Mouse (Mus musculus): Measurements from ENCODE around the gene Helz2.

The Helz2 gene

DNA sequence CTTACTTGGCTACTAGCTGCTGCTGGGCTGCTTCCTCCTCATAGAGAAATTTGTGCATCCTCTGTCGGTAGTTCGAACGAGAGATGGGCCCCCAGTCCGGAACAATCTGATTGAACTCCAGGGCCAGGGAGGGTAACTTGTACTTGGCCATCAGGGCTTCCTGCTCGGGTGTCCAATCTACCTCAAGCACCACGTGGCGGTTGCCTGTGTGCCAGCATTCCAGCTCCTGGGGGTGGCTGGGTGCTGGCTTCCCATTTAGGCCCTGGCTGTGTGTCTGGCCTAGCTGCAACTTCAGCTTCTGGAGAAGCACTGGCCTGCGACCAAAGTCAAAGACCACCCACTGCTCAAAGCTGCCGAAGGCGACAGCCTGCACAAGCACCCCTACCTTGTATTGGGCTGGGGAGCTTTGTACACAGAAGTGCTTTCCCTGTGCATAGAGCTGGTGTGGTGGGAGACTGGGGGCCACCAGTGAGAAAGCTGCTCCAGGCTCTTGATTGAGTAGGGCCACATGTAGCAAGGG lies 3.7 kb downstream of the Helz2 start:
- DNase-seq (ENCODE audit: low spot score in 2 of 2), result peak in 1 of 2 experiments; percentile 58

DNA sequence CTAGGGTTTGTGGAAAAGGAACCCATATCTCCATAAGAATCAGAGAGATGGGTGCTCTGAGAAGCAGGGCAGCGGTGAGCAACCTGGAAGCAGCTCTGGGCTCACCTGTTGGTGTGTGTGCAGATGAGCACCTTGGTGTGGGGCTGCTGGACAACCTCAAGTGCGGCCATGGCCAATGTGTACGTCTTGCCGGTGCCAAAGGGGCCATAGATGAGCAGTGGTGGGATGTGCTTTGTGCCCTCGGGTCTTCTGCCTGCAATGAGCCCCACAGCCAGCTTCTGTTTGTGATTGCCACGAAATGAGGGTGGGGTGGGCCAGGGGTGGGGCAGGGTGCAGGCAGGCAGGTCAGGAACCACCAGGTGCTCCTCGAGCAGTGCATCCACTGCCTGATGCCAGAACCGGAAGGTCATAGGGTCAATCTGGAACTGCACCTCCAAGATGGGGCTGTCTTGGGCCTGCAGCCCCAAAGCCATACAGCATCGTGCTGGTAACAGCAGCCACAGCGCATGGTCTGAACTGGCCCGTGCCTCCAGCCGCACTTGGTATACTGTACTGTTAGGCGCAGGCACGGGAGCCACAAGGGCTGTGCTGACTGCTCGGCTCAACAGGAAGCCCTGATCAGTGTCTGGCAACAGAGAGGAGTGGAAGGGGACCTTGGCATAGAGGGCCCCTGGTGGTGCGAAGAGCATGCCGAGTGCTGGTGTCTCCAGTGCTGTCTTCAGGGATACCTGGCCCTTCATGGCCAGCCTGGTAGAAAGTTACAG lies 4.4 kb downstream of the Helz2 start:
- DNase-seq (ENCODE audit: low spot score in 2 of 2), result peak in 1 of 2 experiments; percentile 61

DNA sequence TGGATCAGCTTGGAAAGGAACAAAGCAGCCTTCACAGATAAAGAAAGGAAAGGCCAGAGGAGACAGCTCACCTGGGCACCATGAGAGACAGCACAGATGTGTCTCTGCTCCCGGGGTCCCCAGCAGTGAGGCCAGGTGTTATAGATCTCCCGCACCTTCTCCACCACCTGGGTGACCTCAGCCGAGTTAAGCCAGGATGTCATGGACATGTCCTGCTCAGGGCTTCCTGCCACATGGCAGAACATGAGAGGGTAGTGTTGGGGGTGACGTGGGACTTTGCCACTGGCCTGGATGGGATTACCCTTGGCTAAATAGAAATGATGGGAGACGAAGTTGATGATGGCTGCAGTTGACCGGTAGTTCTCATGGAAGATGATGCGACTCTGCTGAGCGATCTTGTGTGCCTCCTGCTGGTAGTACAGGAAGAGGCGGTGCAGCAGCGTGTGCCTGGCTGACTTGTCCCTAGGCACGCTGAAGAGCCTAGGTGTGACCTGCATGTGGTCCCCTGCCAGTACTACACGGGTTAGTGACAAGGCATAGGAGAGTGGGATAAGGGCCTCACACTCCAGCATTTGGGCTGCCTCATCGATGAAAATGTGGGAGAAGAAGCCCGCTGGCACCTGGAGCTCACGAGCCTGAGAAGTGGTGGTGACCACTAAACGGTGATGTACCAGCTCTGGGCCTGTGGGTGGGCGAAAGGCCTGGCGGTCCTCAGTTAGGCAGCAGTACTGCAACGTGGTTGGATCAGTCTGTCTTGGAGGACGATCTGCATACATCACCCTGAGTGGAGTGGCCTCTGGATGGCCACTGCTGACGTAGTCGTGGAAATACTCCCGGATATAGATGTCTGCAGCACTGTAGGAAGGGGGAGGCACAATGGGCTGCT lies 5.9 kb downstream of the Helz2 start:
- peak in 1 of 2 experiments; percentile 60 for DNase-seq (ENCODE audit: low spot score in 2 of 2)

GRCm38 (mm10) chr2:181234680-181235079 lies 7.1 kb downstream of the Helz2 start:
- DNase-seq (ENCODE audit: low spot score in 2 of 2), result peak in 1 of 2 experiments; percentile 59

DNA sequence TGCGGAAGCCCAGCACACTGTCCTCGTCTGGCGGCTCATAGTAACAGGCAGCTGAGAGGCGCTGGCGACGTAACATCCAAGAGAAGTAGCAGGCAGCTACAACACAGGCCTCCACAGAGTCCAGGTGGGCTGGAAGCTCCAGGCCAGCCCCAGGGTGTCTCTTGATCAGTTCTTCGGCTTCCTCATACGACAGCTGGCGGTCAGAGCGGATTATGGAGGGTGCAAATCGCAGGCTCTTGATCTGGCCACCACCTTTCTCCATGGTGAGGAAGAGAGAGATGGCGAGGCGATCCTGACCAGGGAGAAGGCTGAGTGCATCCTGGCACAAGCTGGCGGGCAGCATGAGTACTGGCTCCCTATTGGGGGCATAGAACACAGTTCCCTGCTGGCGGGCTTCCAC lies 8.4 kb downstream of the Helz2 start:
- DNase-seq (ENCODE audit: low spot score in 2 of 2), result peak in 1 of 2 experiments; percentile 59

GRCm38 (mm10) chr2:181231171-181231570 lies 10.7 kb downstream of the Helz2 start:
- DNase-seq (ENCODE audit: low spot score in 2 of 2), result no peak

- DNase-seq (ENCODE audit: low spot score in 2 of 2), result no peak
These were observed 13.5 kb downstream of the Helz2 start for GRCm38 (mm10) chr2:181228335-181228734.

GRCm38 (mm10) chr2:181227122-181227521 lies 14.7 kb downstream of the Helz2 start:
- DNase-seq (ENCODE audit: low spot score in 2 of 2), result no peak

DNA sequence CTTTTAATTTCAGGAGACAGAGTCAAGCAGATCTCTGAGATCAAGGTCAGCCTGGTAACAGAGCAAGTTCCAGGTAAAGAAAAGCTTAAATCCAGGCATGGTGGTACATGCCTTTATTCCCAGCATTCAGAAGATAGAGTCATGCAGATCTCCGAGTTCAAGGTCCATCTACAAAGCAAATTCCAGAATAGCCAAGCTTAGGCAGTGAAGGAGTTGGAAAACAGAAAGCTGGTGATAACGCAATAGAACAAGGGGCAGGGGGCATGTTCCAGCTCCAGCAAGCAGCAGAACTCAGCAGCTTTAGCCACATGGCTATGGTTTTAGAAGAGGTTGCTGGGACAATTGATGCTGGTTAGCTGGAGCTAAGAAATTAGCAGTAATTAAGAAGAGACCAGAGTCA lies 16.8 kb downstream of the Helz2 start:
- no peak for DNase-seq (ENCODE audit: low spot score in 2 of 2)

GRCm38 (mm10) chr2:181220361-181220760 lies 21.5 kb downstream of the Helz2 start:
- no peak for DNase-seq (ENCODE audit: low spot score in 2 of 2)

- DNase-seq (ENCODE audit: low spot score in 2 of 2), result peak; percentile 72 to 83
These were observed 22.1 kb downstream of the Helz2 start, which contains the start of gene Fndc11 for GRCm38 (mm10) chr2:181219538-181220216. TSS of gene Fndc11 (plus strand) at chr2:181220013.

DNA sequence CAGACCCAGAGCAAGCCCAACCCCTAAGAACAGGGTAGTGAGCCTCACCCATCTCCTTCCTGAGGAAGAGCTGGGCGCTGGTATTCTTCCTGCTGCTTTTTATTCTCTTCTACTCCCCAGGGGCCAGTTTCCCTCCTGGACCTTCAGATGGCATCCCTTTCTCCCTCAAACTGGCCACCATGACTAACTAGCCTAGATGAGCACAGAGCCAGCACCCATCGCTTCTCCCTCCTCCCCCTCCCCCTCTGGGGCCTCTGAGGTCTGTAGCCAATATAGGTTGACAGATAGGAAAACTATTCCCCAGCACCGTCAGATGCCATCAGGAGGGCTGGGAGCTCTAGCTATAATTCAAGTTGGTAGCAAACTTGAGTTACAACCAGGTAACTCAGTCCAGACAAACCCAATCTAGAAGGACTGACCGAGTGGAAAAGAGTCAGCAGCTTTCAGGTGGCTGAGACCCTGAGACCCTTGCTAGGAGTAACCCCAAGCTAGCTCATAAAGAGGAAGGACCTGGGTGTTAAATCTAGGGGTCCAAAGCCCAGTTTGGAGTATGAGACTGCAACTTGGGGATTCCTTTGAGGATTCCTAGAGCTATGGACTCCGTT lies 22.8 kb downstream of the Helz2 start:
- no peak for DNase-seq (ENCODE audit: low spot score in 2 of 2)

- no peak for DNase-seq (ENCODE audit: low spot score in 2 of 2)
These were observed 25.8 kb downstream of the Helz2 start for GRCm38 (mm10) chr2:181216037-181216436.

GRCm38 (mm10) chr2:181213021-181213445 lies 28.8 kb downstream of the Helz2 start, which contains the start of gene Srms:
TSS of gene Srms (minus strand) at chr2:181213185.
- no peak for DNase-seq (ENCODE audit: low spot score in 2 of 2)

DNA sequence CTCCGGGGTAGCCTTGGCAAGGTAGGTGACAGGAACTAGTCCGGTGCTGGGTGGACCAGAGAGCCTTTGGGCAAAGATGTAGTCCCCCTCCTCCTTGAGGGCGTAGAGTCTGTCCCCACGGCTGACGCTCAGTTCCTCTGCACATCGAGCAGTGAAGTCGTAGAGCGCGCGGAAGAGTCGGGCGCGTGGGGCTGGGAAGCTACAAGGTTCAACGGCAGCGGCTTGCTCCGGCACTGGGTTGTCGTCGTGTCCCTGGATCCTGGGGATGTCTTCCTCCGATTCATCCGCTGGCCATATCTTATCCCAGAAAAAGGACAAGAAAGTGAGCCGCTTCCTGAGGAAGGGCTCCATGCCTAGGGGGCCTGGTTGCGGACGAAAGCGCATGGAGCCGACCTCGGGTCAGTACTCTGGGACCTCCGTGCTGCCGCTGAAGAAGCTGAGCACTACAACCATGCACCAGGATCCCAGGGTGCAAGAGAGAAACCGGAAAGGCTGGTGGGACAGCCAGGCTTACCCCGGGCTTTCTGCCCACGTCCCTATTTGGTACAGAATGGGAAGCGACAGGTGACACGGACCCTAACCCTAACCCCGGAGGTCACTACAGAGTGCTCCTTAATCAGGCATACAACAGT lies 29.3 kb downstream of the Helz2 start:
- DNase-seq (ENCODE audit: low spot score in 2 of 2), result no peak

GRCm38 (mm10) chr2:181206118-181206517 lies 35.7 kb downstream of the Helz2 start:
- peak in 1 of 2 experiments; percentile 45 for DNase-seq (ENCODE audit: low spot score in 2 of 2)

DNA sequence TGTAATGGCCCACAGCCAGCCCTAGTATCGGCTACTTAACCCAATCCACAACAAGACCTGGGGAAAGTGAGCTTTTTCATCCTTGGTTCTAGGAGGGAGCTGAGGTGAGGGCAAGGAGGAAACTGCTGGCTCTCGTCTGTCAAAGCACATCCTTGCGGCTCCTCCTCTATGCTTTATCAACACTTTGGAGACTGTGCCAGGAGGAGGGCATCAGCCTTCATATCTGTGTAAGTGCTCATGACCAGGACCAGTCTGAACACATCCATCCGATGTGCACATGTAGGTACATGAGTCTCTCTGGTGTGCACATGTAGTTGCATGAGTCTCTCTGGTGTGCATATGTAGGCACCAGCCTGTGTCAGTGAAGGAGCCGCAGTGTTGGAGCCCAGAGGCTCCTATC lies 36.1 kb downstream of the Helz2 start:
- DNase-seq (ENCODE audit: low spot score in 2 of 2), result no peak

DNA sequence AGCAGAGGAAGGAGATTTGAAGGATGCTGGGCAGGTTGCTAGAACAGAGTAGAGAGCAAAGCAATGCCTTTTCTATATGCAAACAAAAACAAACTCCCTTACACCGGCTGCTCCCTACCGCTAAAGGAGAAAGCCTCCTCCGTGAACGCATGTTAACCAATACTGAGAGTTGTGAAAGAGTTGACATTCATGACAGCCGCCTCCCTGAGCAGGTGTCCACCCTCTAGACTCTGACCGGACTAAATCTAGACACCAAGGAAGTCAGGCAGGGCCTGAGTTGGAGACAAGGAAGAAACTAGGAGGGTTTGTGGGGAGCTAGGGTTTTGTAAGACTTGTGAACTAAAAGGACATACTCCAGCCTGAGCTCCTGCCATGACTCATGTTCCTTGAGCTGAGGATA lies 38.9 kb downstream of the Helz2 start:
- no peak for DNase-seq (ENCODE audit: low spot score in 2 of 2)

GRCm38 (mm10) chr2:181202422-181202821 lies 39.4 kb downstream of the Helz2 start, which contains the start of gene Ptk6:
TSS of gene Ptk6 (minus strand) at chr2:181202789.
- no peak for DNase-seq (ENCODE audit: low spot score in 2 of 2)

- no peak for DNase-seq (ENCODE audit: low spot score in 2 of 2)
These were observed 40.2 kb downstream of the Helz2 start for GRCm38 (mm10) chr2:181201606-181202005.

Data from spleen, postnatal 4 days (tissue).